Mouse (Mus musculus) midbrain, postnatal 0 days (tissue): ENCODE measurements around the gene Smim11. TPM values are rescaled to one million over a fixed set of nuclear protein-coding genes. Genes with fewer than 3 reads are reported as not detected.

Experiments used
- ATAC-seq: fragments of 200-750 bp; cut with Nextera tagmentation; 2 replicates; pipeline ENCODE4 v1.8.0; 2017; ENCODE audit warnings: moderate number of reproducible peaks, mild to moderate bottlenecking, moderate TSS enrichment, moderate library complexity; ENCODE audit not compliant: low FRiP score
- DNase-seq: peaks from one replicate; pipeline ENCODE4 v3.0.0-alpha.2; 2015; ENCODE audit warnings: low spot score
- H3K27ac ChIP-seq: fragments of 300-500 bp; sonication (generic); 2 replicates; pipeline ENCODE4 v1.5.1; 2014; ENCODE audit warnings: low read depth, mild to moderate bottlenecking, low read length, mixed read lengths
- H3K27me3 ChIP-seq: fragments of 300-500 bp; sonication (generic); 2 replicates; pipeline ENCODE4 v1.6.1; 2014; ENCODE audit warnings: low read length, control low read depth, mixed read lengths; ENCODE audit not compliant: insufficient read depth
- H3K36me3 ChIP-seq: fragments of 300-500 bp; sonication (generic); 2 replicates; pipeline ENCODE4 v1.6.1; 2014; ENCODE audit warnings: low read length, control low read depth, mixed read lengths; ENCODE audit not compliant: insufficient read depth
- H3K4me1 ChIP-seq: fragments of 300-500 bp; sonication (generic); 2 replicates; pipeline ENCODE4 v1.6.1; 2014; ENCODE audit warnings: mild to moderate bottlenecking, control low read depth, antibody characterized with exemption, low read length, mixed read lengths; ENCODE audit not compliant: insufficient read depth
- H3K4me2 ChIP-seq: fragments of 300-500 bp; sonication (generic); 2 replicates; pipeline ENCODE4 v1.6.1; 2014; ENCODE audit warnings: low read depth, mild to moderate bottlenecking, low read length, mixed read lengths; ENCODE audit not compliant: poor library complexity, severe bottlenecking
- H3K4me3 ChIP-seq: fragments of 300-500 bp; sonication (generic); 2 replicates; pipeline ENCODE4 v1.5.1; 2014; ENCODE audit warnings: low read depth, mild to moderate bottlenecking, low read length, moderate library complexity
- H3K9ac ChIP-seq: fragments of 300-500 bp; sonication (generic); replicated peaks from 2 replicates; pipeline ENCODE4 v1.6.1; 2014; ENCODE audit warnings: mild to moderate bottlenecking, low read length, moderate library complexity, mixed read lengths; ENCODE audit not compliant: poor library complexity, severe bottlenecking
- H3K9me3 ChIP-seq: fragments of 300-500 bp; sonication (generic); 2 replicates; pipeline ENCODE4 v1.6.1; 2016; ENCODE audit warnings: low read length, control low read depth
- CTCF ChIP-seq: IDR thresholded peaks from 2 replicates; pipeline ENCODE4 v1.5.1; 2016; ENCODE audit warnings: antibody characterized with exemption, mild to moderate bottlenecking
- WGBS: fragments of 180-500 bp; shearing (Covaris S2); extraction: QIAGEN DNeasy Blood & Tissue Kit; methylation state at CpG from one replicate; pipeline ENCODE4 v1.1.7; 2014; 5-methylcytosine and 5-hydroxymethylcytosine counted together
- polyA plus RNA-seq: library from polyadenylated mRNA; unstranded; fragments of >200 nt; fragmentation: Nextera tagmentation; extraction: Ambion mirVana; gene quantifications from 2 replicates; pipeline ENCODE4 v1.2.1, GENCODE M21; 2015
- total RNA-seq: library from RNA; depleted of rRNA; stranded (reverse); fragments of >200 nt; gene quantifications from 2 replicates; pipeline ENCODE4 v1.2.3, GENCODE M21; 2014

Gene Smim11
- total and polyA plus RNA-seq, 2 experiments from 2014 or later = 30.2 to 41.6 TPM

DNA sequence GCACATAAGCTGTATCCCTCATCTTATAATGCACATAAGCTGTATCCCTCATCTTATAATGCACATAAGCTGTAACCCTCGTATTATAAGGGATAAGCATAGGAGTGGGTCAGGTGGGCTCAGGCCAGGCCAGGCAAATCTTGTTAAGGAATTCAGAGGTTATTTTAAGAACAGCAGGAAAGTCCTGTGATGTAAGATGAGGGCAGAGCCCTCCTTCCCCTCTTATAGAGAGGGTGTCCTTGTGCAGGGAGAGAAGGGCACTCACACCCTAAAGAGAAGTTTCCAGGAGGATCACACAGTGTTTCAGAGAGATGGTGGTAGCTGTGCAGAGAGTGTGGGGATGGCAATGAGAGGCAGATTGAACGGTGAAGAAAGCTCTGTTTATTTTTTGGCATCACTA lies 5.8 kb upstream of the Smim11 start:
- WGBS = 76% methylated on average over 2 of the region's 2 CpGs

DNA sequence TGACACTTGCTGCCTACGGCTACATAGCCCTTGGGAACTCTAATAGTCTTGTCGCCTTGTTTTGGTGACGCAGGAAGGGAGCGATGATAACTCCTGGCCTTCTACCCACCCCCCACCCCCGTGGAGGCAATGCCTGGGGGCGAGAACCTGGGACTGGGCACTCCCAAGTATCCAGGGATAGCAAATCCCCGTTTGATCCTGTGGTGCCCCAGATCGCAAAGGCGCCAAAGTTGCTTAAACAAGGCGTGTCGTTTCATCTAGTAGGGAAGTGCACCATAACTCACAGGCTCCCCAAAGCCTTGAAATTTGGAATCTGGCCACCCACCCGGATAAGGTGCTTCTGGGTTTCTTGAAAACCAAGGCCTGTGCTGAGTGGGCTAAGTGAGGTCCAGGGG lies 323 bp downstream of the Smim11 start:
- no peaks in the 10 kb centered on the region for H3K9me3 ChIP-seq
- peak overlapping the region; percentile 67 for H3K4me3 ChIP-seq
- peak overlapping the region; percentile 80 for H3K27ac ChIP-seq
- no peak for DNase-seq
- H3K27me3 ChIP-seq = no peaks in the 10 kb centered on the region
- peak overlapping the region; percentile 78 for H3K4me2 ChIP-seq
- whole genome bisulfite sequencing = under 1% methylated on average over 12 of the region's 12 CpGs
- peaks cover 11% of the 10 kb centered on the region; the same call in 1 of the 2 replicates for H3K36me3 ChIP-seq
- no peak for TF ChIP-seq CTCF
- peaks cover 10% of the 10 kb centered on the region; the same call in 1 of the 2 replicates for H3K4me1 ChIP-seq
- H3K9ac ChIP-seq = peak overlapping the region; percentile 72
- ATAC-seq = peak; percentile 55

More for the DNA sequence above, 5.8 kb upstream of the Smim11 start:
- Histone ChIP-seq H3K4me1 (no peaks in the 10 kb centered on the region), H3K4me2 (no peak overlapping the region), H3K36me3 (no peaks in the 10 kb centered on the region), H3K9me3 (no peaks in the 10 kb centered on the region), H3K27ac (no peak overlapping the region), H3K27me3 (no peaks in the 10 kb centered on the region), H3K9ac (no peak overlapping the region), H3K4me3 (no peak overlapping the region)
- TF ChIP-seq CTCF = no peak
- DNase-seq (no peak), ATAC-seq (no peak)

DNA sequence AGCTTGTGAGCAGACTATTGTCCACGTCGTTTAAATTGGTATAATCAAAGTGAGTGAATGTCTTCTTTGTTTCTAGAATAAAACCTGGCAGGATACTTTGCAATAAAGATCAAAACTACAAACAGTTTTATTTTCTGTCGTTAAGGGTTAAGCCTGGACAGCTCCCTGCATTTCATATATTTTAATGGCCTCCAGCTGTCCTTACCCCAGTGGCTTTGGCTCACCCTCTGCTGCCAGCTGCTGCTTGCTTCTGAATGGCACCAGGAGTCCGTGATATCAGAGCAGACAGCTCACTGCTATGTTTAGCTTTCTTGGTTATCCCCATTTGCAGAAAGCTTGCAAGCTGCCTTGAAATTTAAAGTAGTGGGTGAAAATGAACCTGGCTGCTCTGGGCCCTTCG lies 903 bp downstream of the Smim11 start:
- WGBS = 24% methylated on average over 5 of the region's 5 CpGs
- peak overlapping the region; percentile 67 for H3K4me3 ChIP-seq
- peak overlapping the region; percentile 78 for H3K4me2 ChIP-seq
- no peak for ATAC-seq
- peak overlapping the region; percentile 80 for H3K27ac ChIP-seq
- H3K4me1 ChIP-seq = peaks cover 10% of the 10 kb centered on the region; the same call in 1 of the 2 replicates
- peak overlapping the region; percentile 72 for H3K9ac ChIP-seq
- DNase-seq = peak; percentile 56
- H3K27me3 ChIP-seq = no peaks in the 10 kb centered on the region
- no peak for TF ChIP-seq CTCF
- peaks cover 13% of the 10 kb centered on the region for H3K36me3 ChIP-seq
- no peaks in the 10 kb centered on the region for H3K9me3 ChIP-seq

DNA sequence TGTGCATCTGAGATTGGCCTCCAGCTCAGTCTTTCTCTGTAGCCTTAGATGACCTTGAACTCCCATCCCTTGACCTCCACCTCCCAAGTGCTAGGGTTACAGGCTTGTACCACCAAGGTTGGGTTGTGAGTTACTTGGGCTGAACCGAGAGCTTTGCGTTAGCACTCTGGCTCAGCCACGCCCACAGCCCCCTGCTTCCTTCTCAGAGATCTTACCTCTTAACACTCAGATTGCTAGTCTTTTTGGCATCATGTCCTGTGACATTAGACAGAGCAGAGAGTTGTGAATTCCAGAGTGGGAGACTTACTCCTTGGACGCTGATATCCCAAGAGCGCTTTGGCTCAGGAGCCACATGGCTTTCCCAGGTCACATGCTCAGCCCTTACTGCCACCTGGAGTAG lies 1.4 kb downstream of the Smim11 start:
- peak overlapping the region; percentile 78 for H3K4me2 ChIP-seq
- peak overlapping the region; percentile 36; the same call in 1 of the 2 replicates for H3K9ac ChIP-seq
- H3K4me3 ChIP-seq = peak overlapping the region; percentile 67; the same call in 1 of the 2 replicates
- no peak for ATAC-seq
- H3K36me3 ChIP-seq = peaks cover 18% of the 10 kb centered on the region
- H3K27me3 ChIP-seq = no peaks in the 10 kb centered on the region
- no peak for DNase-seq
- peak overlapping the region; percentile 80; the same call in 1 of the 2 replicates for H3K27ac ChIP-seq
- no peaks in the 10 kb centered on the region for H3K9me3 ChIP-seq
- peaks cover 10% of the 10 kb centered on the region; the same call in 1 of the 2 replicates for H3K4me1 ChIP-seq
- WGBS = 63% methylated on average over 5 of the region's 5 CpGs
- TF ChIP-seq CTCF = no peak

DNA sequence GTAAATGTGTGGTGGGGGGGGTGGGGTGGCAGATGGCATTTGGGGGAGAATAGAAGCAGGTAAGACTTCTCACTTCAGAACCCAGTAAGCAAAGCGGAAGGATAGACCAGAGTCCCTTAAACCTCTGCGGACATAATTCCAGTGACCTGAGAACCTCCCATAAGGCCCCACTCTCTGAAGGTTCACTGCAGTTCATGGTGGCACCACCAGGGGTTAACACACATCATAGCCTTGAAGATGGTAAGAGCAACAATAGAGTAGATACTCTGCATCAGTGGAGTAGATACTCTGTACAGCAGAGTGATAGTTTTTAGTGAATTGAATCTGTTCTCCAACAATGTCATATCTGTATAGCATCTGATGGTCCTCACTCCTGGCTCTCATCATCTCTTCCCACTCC lies 4.4 kb downstream of the Smim11 start:
- Histone ChIP-seq H3K4me2 (no peak overlapping the region), H3K4me3 (no peak overlapping the region), H3K27me3 (no peaks in the 10 kb centered on the region), H3K27ac (no peak overlapping the region), H3K36me3 (peaks cover 22% of the 10 kb centered on the region), H3K9ac (no peak overlapping the region), H3K4me1 (peaks cover 9% of the 10 kb centered on the region; the same call in 1 of the 2 replicates), H3K9me3 (no peaks in the 10 kb centered on the region)
- 93% methylated on average over 2 of the region's 2 CpGs for WGBS
- peak; percentile 39 for TF ChIP-seq CTCF
- no peak for DNase-seq
- no peak for ATAC-seq

DNA sequence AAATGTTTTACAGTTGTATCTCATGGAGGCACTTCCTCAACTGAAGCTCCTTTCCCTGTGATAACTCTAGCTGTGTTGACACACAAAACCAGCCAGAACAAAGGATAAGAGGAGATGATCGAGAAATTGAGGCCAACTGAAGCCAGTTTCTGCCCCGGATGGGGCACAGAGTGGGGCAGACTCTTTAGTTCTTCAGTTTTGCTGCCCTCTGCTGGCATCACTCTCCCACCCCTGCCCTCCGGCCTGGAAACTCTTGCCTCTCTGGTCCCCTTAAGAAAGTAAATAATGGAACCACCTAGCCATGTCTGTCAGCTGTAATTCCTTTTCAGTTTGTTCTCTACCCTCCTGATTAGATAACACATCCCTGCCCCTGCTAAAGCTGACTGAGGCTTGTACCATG lies 6.9 kb downstream of the Smim11 start:
- H3K36me3 ChIP-seq = peaks cover 32% of the 10 kb centered on the region
- H3K27me3 ChIP-seq = no peaks in the 10 kb centered on the region
- peaks cover under 1% of the 10 kb centered on the region; the same call in 1 of the 2 replicates for H3K4me1 ChIP-seq
- WGBS = 81% methylated on average over 3 of the region's 3 CpGs
- ATAC-seq = no peak
- no peak overlapping the region for H3K9ac ChIP-seq
- no peaks in the 10 kb centered on the region for H3K9me3 ChIP-seq
- TF ChIP-seq CTCF = no peak
- H3K4me2 ChIP-seq = no peak overlapping the region
- DNase-seq = no peak
- no peak overlapping the region for H3K27ac ChIP-seq
- no peak overlapping the region for H3K4me3 ChIP-seq
